Comparison of ENCODE assay signal across 10 mouse cellular contexts in genomic region chr4:96799380-96800157, GRCm38 (mm10). TPM values are rescaled to one million over a fixed set of nuclear protein-coding genes. Genes with fewer than 3 reads are reported as not detected.
DNase-seq lines count a peak whose midpoint lies in the region; ATAC-seq lines count a peak whose summit lies in the region.
"Had no signal": no experiment of that assay in that cellular context is flagged by ENCODE, and none has a peak within 500 bp of the region (broad histone marks: within the 10 kb centered on the region; RNA-seq: fewer than 3 reads in every experiment).

No protein-coding gene starts in this region.

- H3K36me3 ChIP-seq in midbrain, embryonic 13.5 days = no peaks in the 10 kb centered on the region

- H3K4me2 ChIP-seq in midbrain, embryonic 13.5 days (replicated peaks) = no peak overlapping the region

- no peaks in the 10 kb centered on the region for H3K27me3 ChIP-seq in midbrain, embryonic 13.5 days

- no peak overlapping the region for H3K4me3 ChIP-seq in midbrain, embryonic 13.5 days (replicated peaks)

- peak; percentile 61 for DNase-seq in embryo, embryonic 10 days (ENCODE audit: low spot score)
- no peak for DNase-seq in embryo, embryonic 9.5 days (ENCODE audit: extremely low spot score)
- peak; percentile 25 for DNase-seq in urinary bladder, postnatal 14 days (ENCODE audit: low spot score)
- DNase-seq in urinary bladder, postnatal 10 days (ENCODE audit: low spot score) = no peak
- peak; percentile 33 for DNase-seq in kidney, postnatal 14 days
- no peak for DNase-seq in testis, postnatal 14 days (ENCODE audit: low spot score)
- DNase-seq in adrenal gland, adult 8-10 months = no peak

- H3K27ac ChIP-seq in midbrain, embryonic 13.5 days = no peak overlapping the region
- H3K27ac ChIP-seq: liver, embryonic 14.5 days had no signal

- no peak overlapping the region for H3K9ac ChIP-seq in midbrain, embryonic 13.5 days (replicated peaks)
- H3K9ac ChIP-seq: liver, embryonic 14.5 days had no signal

- H3K4me1 ChIP-seq in midbrain, embryonic 13.5 days (replicated peaks) = 0 out of 2 replicates have a peak, but pooled peaks cover 4% of the 10 kb centered on the region

- 49% methylated on average over 7 of the region's 7 CpGs for WGBS in midbrain, embryonic 13.5 days

- H3K9me3 ChIP-seq in midbrain, embryonic 13.5 days = no peaks in the 10 kb centered on the region

- peak; percentile 46; the same call in 1 of the 2 replicates for ATAC-seq in midbrain, embryonic 13.5 days

RNA-seq across cellular contexts. Expression of gene Gm12695, which starts 14.6 kb away (rescaled TPM):
- 0.08 TPM in 1 of 2 replicates, not detected in the other for polyA plus RNA-seq in midbrain, embryonic 13.5 days (2015; fragmentation: Nextera tagmentation; extraction: Ambion mirVana)
- total RNA-seq in adrenal gland, adult 8-10 months (2022) = not detected
- polyA plus RNA-seq: liver, embryonic 14.5 days; stomach, embryonic 16.5 days had no signal

Comparison
In these comparisons a context has a peak if more than half of its experiments do, and no peak if none do; other contexts are left out.
1. DNase-seq: peak in embryo, embryonic 10 days (single experiment), urinary bladder, postnatal 14 days (single experiment) and kidney, postnatal 14 days (single experiment); none in embryo, embryonic 9.5 days (single experiment), urinary bladder, postnatal 10 days (single experiment), testis, postnatal 14 days (single experiment) and adrenal gland, adult 8-10 months (single experiment).